Comparison of ENCODE assay signal across 8 mouse cellular contexts in the genomic region with DNA sequence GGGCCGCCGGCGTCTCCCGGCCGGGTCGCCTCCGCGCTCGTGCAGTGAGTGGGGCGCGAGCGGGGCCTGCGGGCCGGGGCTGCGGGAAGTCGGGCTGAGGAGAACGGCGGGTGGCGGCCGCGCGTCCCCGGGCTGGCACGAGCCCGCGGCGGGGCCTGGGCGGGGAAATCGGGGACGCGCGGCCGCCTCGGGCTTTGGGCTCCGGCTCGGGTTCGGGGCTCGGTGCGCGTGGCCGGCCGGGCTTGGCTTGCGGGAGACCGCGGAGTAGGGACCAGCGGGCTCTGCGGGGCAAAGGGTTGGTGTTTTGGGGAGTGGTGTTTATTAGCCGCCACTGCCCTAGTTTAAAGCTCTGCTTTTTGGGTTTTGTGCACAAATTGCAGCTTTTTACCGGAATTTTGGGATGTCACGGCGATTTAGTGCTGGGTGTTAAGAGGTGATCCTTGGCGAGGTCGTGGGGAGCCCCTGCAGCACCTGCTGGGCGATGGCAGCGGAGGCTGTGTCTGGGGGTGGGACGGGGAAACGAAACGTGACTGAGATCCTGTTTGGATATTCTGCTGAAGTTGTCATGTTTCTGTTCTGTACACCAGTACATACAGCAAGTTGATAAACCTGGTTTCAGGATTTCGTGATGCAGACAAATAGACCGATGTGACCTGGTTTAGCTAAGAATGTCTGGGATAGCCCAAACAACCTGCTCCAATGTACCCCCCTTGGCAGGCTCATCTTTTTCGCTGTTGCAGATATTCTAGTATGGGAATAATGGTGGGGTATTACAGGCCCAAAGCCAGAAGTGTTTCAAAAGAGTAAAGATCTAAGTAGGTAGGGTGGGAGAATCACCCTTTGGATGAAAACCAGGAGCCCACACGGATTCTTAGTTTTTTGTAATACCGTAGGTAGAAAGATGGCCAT. TPM values are rescaled to one million over a fixed set of nuclear protein-coding genes. Genes with fewer than 3 reads are reported as not detected.
DNase-seq lines count a peak whose midpoint lies in the region; ATAC-seq and TF ChIP-seq lines count a peak whose summit lies in the region.

No protein-coding gene starts in this region.

- H3K27me3 ChIP-seq in intestine, embryonic 16.5 days (replicated peaks; ENCODE audit: control insufficient read depth, insufficient read depth, low read length) = no peaks in the 10 kb centered on the region
- no peaks in the 10 kb centered on the region for H3K27me3 ChIP-seq in limb, embryonic 14.5 days (ENCODE audit: control insufficient read depth, insufficient read depth, low read length)
- peaks cover 15% of the 10 kb centered on the region for H3K27me3 ChIP-seq in midbrain, embryonic 14.5 days (ENCODE audit: control insufficient read depth, insufficient read depth, low read length)
- H3K27me3 ChIP-seq in splenic B cell, adult 2 months (ENCODE audit: control insufficient read depth, insufficient read depth, low read length, poor library complexity, severe bottlenecking) = no peaks in the 10 kb centered on the region

- H3K4me1 ChIP-seq in intestine, embryonic 16.5 days (ENCODE audit: control insufficient read depth, insufficient read depth, low read length) = peaks cover 11% of the 10 kb centered on the region
- peaks cover 16% of the 10 kb centered on the region for H3K4me1 ChIP-seq in limb, embryonic 14.5 days (ENCODE audit: control insufficient read depth, insufficient read depth, low read length)
- H3K4me1 ChIP-seq in midbrain, embryonic 14.5 days (ENCODE audit: control insufficient read depth, insufficient read depth, low read length) = peaks cover 19% of the 10 kb centered on the region; the same call in 1 of the 2 replicates

- H3K27ac ChIP-seq in intestine, embryonic 16.5 days (ENCODE audit: low read length) = peak overlapping the region; percentile 97
- peak overlapping the region; percentile 85 for H3K27ac ChIP-seq in limb, embryonic 14.5 days (replicated peaks; ENCODE audit: low read depth, low read length)
- peak overlapping the region; percentile 92 for H3K27ac ChIP-seq in midbrain, embryonic 14.5 days (replicated peaks; ENCODE audit: low read depth, low read length)

- TF ChIP-seq POLR2A in limb, embryonic 14.5 days (IDR thresholded peaks at IDR 0.05; ENCODE audit: borderline replicate concordance, extremely low read depth, insufficient read depth, insufficient read length) = no peak

- peak; percentile 10 for DNase-seq in 3T3-L1 (ENCODE audit: low read depth, low spot score)
- peak; percentile 81 for DNase-seq in adrenal gland, adult 18-20 months (ENCODE audit: low spot score in 2 of 2)
- peak; percentile 72 for DNase-seq in embryo, embryonic 10.5 days (ENCODE audit: low spot score)
- DNase-seq in gastrocnemius, postnatal 25 days = peak; percentile 74
- peak; percentile 46 for DNase-seq in limb, embryonic 14.5 days (ENCODE audit: low spot score)
- DNase-seq in midbrain, embryonic 14.5 days = peak; percentile 88
- peak; percentile 38 for DNase-seq in splenic B cell, adult 2 months (ENCODE audit: low read depth, low spot score)

- peak; percentile 82 for ATAC-seq in intestine, embryonic 16.5 days
- peak; percentile 78 for ATAC-seq in limb, embryonic 14.5 days (ENCODE audit: low FRiP score, low read depth)
- peak; percentile 88 for ATAC-seq in midbrain, embryonic 14.5 days (ENCODE audit: low FRiP score, low TSS enrichment)

- no peaks in the 10 kb centered on the region for H3K9me3 ChIP-seq in intestine, embryonic 16.5 days (ENCODE audit: control insufficient read depth, low read length)
- H3K9me3 ChIP-seq in limb, embryonic 14.5 days (ENCODE audit: control insufficient read depth, low read length) = no peaks in the 10 kb centered on the region
- H3K9me3 ChIP-seq in midbrain, embryonic 14.5 days (ENCODE audit: control insufficient read depth, low read length) = no peaks in the 10 kb centered on the region

- H3K9ac ChIP-seq in intestine, embryonic 16.5 days (ENCODE audit: low read depth, low read length) = peak overlapping the region; percentile 96
- peak overlapping the region; percentile 89 for H3K9ac ChIP-seq in limb, embryonic 14.5 days (ENCODE audit: low read depth, low read length, severe bottlenecking)
- H3K9ac ChIP-seq in midbrain, embryonic 14.5 days (replicated peaks; ENCODE audit: low read length) = peak overlapping the region; percentile 79

- peak overlapping the region; percentile 89 for H3K4me2 ChIP-seq in intestine, embryonic 16.5 days (ENCODE audit: low read depth, low read length)
- peak overlapping the region; percentile 86 for H3K4me2 ChIP-seq in limb, embryonic 14.5 days (replicated peaks; ENCODE audit: low read depth, low read length, severe bottlenecking)
- H3K4me2 ChIP-seq in midbrain, embryonic 14.5 days (ENCODE audit: low read length) = peak overlapping the region; percentile 87

- peak overlapping the region; percentile 65 for H3K4me3 ChIP-seq in intestine, embryonic 16.5 days (ENCODE audit: low read length)
- H3K4me3 ChIP-seq in limb, embryonic 14.5 days (replicated peaks; ENCODE audit: low read length) = peak overlapping the region; percentile 65
- H3K4me3 ChIP-seq in midbrain, embryonic 14.5 days (replicated peaks; ENCODE audit: low read depth, low read length) = peak overlapping the region; percentile 56

- WGBS in intestine, embryonic 16.5 days = 2% methylated on average over 62 of the region's 63 CpGs
- 2% methylated on average over 56 of the region's 63 CpGs for WGBS in limb, embryonic 14.5 days
- 2% methylated on average over 62 of the region's 63 CpGs for WGBS in midbrain, embryonic 14.5 days

- H3K36me3 ChIP-seq in intestine, embryonic 16.5 days (ENCODE audit: control insufficient read depth, insufficient read depth, low read length) = no peaks in the 10 kb centered on the region
- no peaks in the 10 kb centered on the region for H3K36me3 ChIP-seq in limb, embryonic 14.5 days (ENCODE audit: control insufficient read depth, insufficient read depth, low read length)
- H3K36me3 ChIP-seq in midbrain, embryonic 14.5 days (ENCODE audit: control insufficient read depth, insufficient read depth, low read length) = no peaks in the 10 kb centered on the region
- H3K36me3 ChIP-seq in splenic B cell, adult 2 months (ENCODE audit: control insufficient read depth, insufficient read depth, low read length, poor library complexity, severe bottlenecking) = no peaks in the 10 kb centered on the region

RNA-seq across cellular contexts. Expression of gene Kctd6, which starts 0.6 kb away (rescaled TPM):
- total RNA-seq in adrenal gland, adult 18-20 months (2021) = 10 to 100 TPM; 13.2 to 16.2 TPM
- total RNA-seq in gastrocnemius, postnatal 25 days (2021) = 1 to 10 TPM; 5.7 to 6.8 TPM
- 2.1 and 2.2 TPM in 2 replicates for polyA plus RNA-seq in intestine, embryonic 16.5 days (2015; fragmentation: Nextera tagmentation; extraction: Ambion mirVana)
- 11.2 and 12.3 TPM in 2 replicates for polyA plus RNA-seq in limb, embryonic 14.5 days (2012; rRNA removed)
- 15.8 and 19.5 TPM in 2 replicates for polyA plus RNA-seq in limb, embryonic 14.5 days (2014; fragmentation: Nextera tagmentation; extraction: Ambion mirVana)
- 9.1 and 11.6 TPM in 2 replicates for polyA plus RNA-seq in midbrain, embryonic 14.5 days (2014; fragmentation: Nextera tagmentation; extraction: Ambion mirVana)

RNA-seq across cellular contexts. Expression of gene Pdhb, which starts 41.7 kb away (rescaled TPM):
- total RNA-seq in adrenal gland, adult 18-20 months (2021) = 100 to 1,000 TPM; 377 to 745 TPM
- total RNA-seq in gastrocnemius, postnatal 25 days (2021) = 100 to 1,000 TPM; 353 to 354 TPM
- 187 and 215 TPM in 2 replicates for polyA plus RNA-seq in intestine, embryonic 16.5 days (2015; fragmentation: Nextera tagmentation; extraction: Ambion mirVana)
- 133 and 152 TPM in 2 replicates for polyA plus RNA-seq in limb, embryonic 14.5 days (2012; rRNA removed)
- 175 and 183 TPM in 2 replicates for polyA plus RNA-seq in limb, embryonic 14.5 days (2014; fragmentation: Nextera tagmentation; extraction: Ambion mirVana)
- polyA plus RNA-seq in midbrain, embryonic 14.5 days (2014; fragmentation: Nextera tagmentation; extraction: Ambion mirVana) = 242 and 245 TPM in 2 replicates

RNA-seq across cellular contexts. Expression of gene Acox2, which starts 44.6 kb away (rescaled TPM):
- 1 to 10 TPM in 1 of 2 experiments, under 1 TPM in 1; 0.23 to 1.7 TPM for total RNA-seq in adrenal gland, adult 18-20 months (2021)
- under 1 TPM in 1 of 2 experiments, not detected in 1; 0.35 TPM for total RNA-seq in gastrocnemius, postnatal 25 days (2021)
- 1.1 and 1.4 TPM in 2 replicates for polyA plus RNA-seq in intestine, embryonic 16.5 days (2015; fragmentation: Nextera tagmentation; extraction: Ambion mirVana)
- polyA plus RNA-seq in limb, embryonic 14.5 days (2012; rRNA removed) = 0.05 and 0.41 TPM in 2 replicates
- not detected in 2 replicates for polyA plus RNA-seq in limb, embryonic 14.5 days (2014; fragmentation: Nextera tagmentation; extraction: Ambion mirVana)
- polyA plus RNA-seq in midbrain, embryonic 14.5 days (2014; fragmentation: Nextera tagmentation; extraction: Ambion mirVana) = not detected in 2 replicates

Comparison
In these comparisons a context has a peak if more than half of its experiments do, and no peak if none do; other contexts are left out.
1. Peak in every context shown above with its lines: DNase-seq, ATAC-seq, H3K4me3 ChIP-seq and H3K27ac ChIP-seq.
2. DNase-seq: peak in every context shown above with its lines; median percentile 88 in midbrain, embryonic 14.5 days; 81 in adrenal gland, adult 18-20 months; 74 in gastrocnemius, postnatal 25 days; 72 in embryo, embryonic 10.5 days; 46 in limb, embryonic 14.5 days; 38 in splenic B cell, adult 2 months; 10 in 3T3-L1.